Mouse (Mus musculus): ENCODE measurements around the gene Zbtb16. TPM values are rescaled to one million over a fixed set of nuclear protein-coding genes. Genes with fewer than 3 reads are reported as not detected.

The Zbtb16 gene
- polyA plus RNA-seq, 1 experiment: 1.8 TPM

DNA sequence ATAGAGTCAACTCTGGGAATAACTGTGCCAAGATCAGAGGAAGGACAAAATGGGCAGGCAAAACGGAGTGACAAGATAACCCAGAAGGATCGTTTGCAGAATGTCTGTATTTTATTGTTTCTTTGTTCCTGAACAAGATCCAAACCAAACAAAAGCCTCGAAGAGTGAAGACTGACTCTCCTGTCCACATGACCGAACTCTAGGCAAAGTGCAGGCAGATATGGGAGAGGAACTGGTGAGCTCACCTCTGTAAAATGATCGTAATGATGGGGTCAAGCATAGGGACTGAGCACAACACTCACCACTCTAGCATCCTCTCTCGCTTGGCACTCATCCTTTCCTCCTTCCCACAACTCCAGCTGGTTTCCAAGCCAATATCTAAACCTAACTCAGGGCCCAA is 51.1 kb downstream of the Zbtb16 start:
- Histone ChIP-seq H3K36me3 (ENCODE audit: control insufficient read depth, insufficient read depth, low read length) (no peaks in the 10 kb centered on the region), H3K27me3 (ENCODE audit: control insufficient read depth, insufficient read depth, low read length) (no peaks in the 10 kb centered on the region), H3K4me1 (ENCODE audit: control insufficient read depth, insufficient read depth, insufficient read length, low read length) (no peaks in the 10 kb centered on the region), H3K4me3 (ENCODE audit: low read depth, low read length) (no peak overlapping the region), H3K27ac (ENCODE audit: insufficient read depth, low read depth, low read length) (no peak overlapping the region)
- TF ChIP-seq CTCF (IDR thresholded peaks at IDR 0.05; ENCODE audit: extremely low read depth, insufficient read length, insufficient replicate concordance, low read depth, low read length): no peak
- no peak for TF ChIP-seq POLR2A (IDR thresholded peaks at IDR 0.05; ENCODE audit: low read depth, low read length)
- WGBS: 38% methylated on average over 6 of the region's 6 CpGs

DNA sequence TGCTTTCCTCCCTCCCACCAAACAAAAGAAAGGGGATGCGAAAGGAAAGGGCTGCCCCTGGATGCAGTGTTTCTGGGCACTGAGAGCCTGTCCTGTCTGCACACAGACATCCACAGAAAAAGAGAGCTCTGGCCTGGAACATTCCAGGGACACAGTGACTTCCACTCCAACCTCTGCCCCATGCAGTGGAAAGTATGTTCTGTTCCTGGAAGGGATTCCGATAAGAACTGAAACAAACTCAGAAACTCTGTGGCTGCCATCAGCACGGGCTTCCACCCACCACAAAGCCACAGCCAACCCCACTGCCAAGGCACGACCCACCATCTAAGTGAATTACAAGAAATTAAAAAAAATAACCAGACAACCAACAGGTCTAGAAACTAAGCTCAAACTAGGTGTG is 52.7 kb downstream of the Zbtb16 start:
- no peak overlapping the region for H3K27ac ChIP-seq (ENCODE audit: insufficient read depth, low read depth, low read length)
- no peaks in the 10 kb centered on the region for H3K4me1 ChIP-seq (ENCODE audit: control insufficient read depth, insufficient read depth, insufficient read length, low read length)
- H3K27me3 ChIP-seq (ENCODE audit: control insufficient read depth, insufficient read depth, low read length): no peaks in the 10 kb centered on the region
- no peak overlapping the region for H3K4me3 ChIP-seq (ENCODE audit: low read depth, low read length)
- 72% methylated on average over 4 of the region's 4 CpGs for WGBS
- H3K36me3 ChIP-seq (ENCODE audit: control insufficient read depth, insufficient read depth, low read length): no peaks in the 10 kb centered on the region
- TF ChIP-seq CTCF (IDR thresholded peaks at IDR 0.05; ENCODE audit: extremely low read depth, insufficient read length, insufficient replicate concordance, low read depth, low read length): no peak
- TF ChIP-seq POLR2A (IDR thresholded peaks at IDR 0.05; ENCODE audit: low read depth, low read length): no peak

GRCm38 (mm10) chr9:48782284-48783060 is 53.5 kb downstream of the Zbtb16 start:
- Histone ChIP-seq H3K4me3 (ENCODE audit: low read depth, low read length) (no peak overlapping the region), H3K36me3 (ENCODE audit: control insufficient read depth, insufficient read depth, low read length) (no peaks in the 10 kb centered on the region), H3K27ac (ENCODE audit: insufficient read depth, low read depth, low read length) (no peak overlapping the region), H3K4me1 (ENCODE audit: control insufficient read depth, insufficient read depth, insufficient read length, low read length) (no peaks in the 10 kb centered on the region), H3K27me3 (ENCODE audit: control insufficient read depth, insufficient read depth, low read length) (no peaks in the 10 kb centered on the region)
- TF ChIP-seq CTCF (IDR thresholded peaks at IDR 0.05; ENCODE audit: extremely low read depth, insufficient read length, insufficient replicate concordance, low read depth, low read length): no peak
- TF ChIP-seq POLR2A (IDR thresholded peaks at IDR 0.05; ENCODE audit: low read depth, low read length): no peak
- WGBS: 57% methylated on average over 15 of the region's 15 CpGs

GRCm38 (mm10) chr9:48776268-48776667 is 59.8 kb downstream of the Zbtb16 start:
- no peak overlapping the region for H3K4me3 ChIP-seq (ENCODE audit: low read depth, low read length)
- no peaks in the 10 kb centered on the region for H3K27me3 ChIP-seq (ENCODE audit: control insufficient read depth, insufficient read depth, low read length)
- no peaks in the 10 kb centered on the region for H3K4me1 ChIP-seq (ENCODE audit: control insufficient read depth, insufficient read depth, insufficient read length, low read length)
- no peak overlapping the region for H3K27ac ChIP-seq (ENCODE audit: insufficient read depth, low read depth, low read length)
- no peaks in the 10 kb centered on the region for H3K36me3 ChIP-seq (ENCODE audit: control insufficient read depth, insufficient read depth, low read length)
- 85% methylated on average over 7 of the region's 7 CpGs for WGBS
- no peak for TF ChIP-seq CTCF (IDR thresholded peaks at IDR 0.05; ENCODE audit: extremely low read depth, insufficient read length, insufficient replicate concordance, low read depth, low read length)
- no peak for TF ChIP-seq POLR2A (IDR thresholded peaks at IDR 0.05; ENCODE audit: low read depth, low read length)

GRCm38 (mm10) chr9:48775561-48775960 is 60.5 kb downstream of the Zbtb16 start:
- Histone ChIP-seq H3K36me3 (ENCODE audit: control insufficient read depth, insufficient read depth, low read length) (no peaks in the 10 kb centered on the region), H3K27me3 (ENCODE audit: control insufficient read depth, insufficient read depth, low read length) (no peaks in the 10 kb centered on the region), H3K4me3 (ENCODE audit: low read depth, low read length) (no peak overlapping the region), H3K4me1 (ENCODE audit: control insufficient read depth, insufficient read depth, insufficient read length, low read length) (no peaks in the 10 kb centered on the region), H3K27ac (ENCODE audit: insufficient read depth, low read depth, low read length) (no peak overlapping the region)
- TF ChIP-seq POLR2A (IDR thresholded peaks at IDR 0.05; ENCODE audit: low read depth, low read length): no peak
- TF ChIP-seq CTCF (IDR thresholded peaks at IDR 0.05; ENCODE audit: extremely low read depth, insufficient read length, insufficient replicate concordance, low read depth, low read length): no peak
- 48% methylated on average over 2 of the region's 2 CpGs for WGBS

- Histone ChIP-seq H3K27ac (ENCODE audit: insufficient read depth, low read depth, low read length) (no peak overlapping the region), H3K27me3 (ENCODE audit: control insufficient read depth, insufficient read depth, low read length) (no peaks in the 10 kb centered on the region), H3K4me1 (ENCODE audit: control insufficient read depth, insufficient read depth, insufficient read length, low read length) (no peaks in the 10 kb centered on the region), H3K36me3 (ENCODE audit: control insufficient read depth, insufficient read depth, low read length) (no peaks in the 10 kb centered on the region), H3K4me3 (ENCODE audit: low read depth, low read length) (no peak overlapping the region)
- no peak for TF ChIP-seq CTCF (IDR thresholded peaks at IDR 0.05; ENCODE audit: extremely low read depth, insufficient read length, insufficient replicate concordance, low read depth, low read length)
- TF ChIP-seq POLR2A (IDR thresholded peaks at IDR 0.05; ENCODE audit: low read depth, low read length): no peak
- 90% methylated on average over 8 of the region's 8 CpGs for whole genome bisulfite sequencing
Observed at GRCm38 (mm10) chr9:48773710-48774109, 62.3 kb downstream of the Zbtb16 start.

DNA sequence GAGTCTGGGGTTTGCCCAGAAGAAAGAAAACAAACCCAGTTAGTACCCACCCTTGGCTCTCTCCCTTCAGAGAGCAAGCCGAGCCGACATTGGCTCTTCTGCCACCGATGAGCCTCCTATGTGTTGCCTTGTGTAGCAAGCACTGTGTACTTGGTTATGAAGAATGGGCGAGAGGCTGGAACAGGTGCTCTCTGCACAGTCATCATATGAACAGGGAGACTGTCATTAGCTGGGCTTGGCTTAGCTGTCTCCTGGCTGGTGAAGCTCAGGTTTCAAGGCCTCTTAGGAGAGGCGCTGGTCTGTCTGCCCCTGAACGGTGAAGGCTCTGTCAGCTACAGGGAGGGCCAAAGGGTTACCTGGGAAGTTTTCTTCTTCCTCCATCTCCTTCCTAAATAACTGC is 62.9 kb downstream of the Zbtb16 start:
- H3K27me3 ChIP-seq (ENCODE audit: control insufficient read depth, insufficient read depth, low read length): no peaks in the 10 kb centered on the region
- H3K4me3 ChIP-seq (ENCODE audit: low read depth, low read length): no peak overlapping the region
- no peaks in the 10 kb centered on the region for H3K4me1 ChIP-seq (ENCODE audit: control insufficient read depth, insufficient read depth, insufficient read length, low read length)
- TF ChIP-seq CTCF (IDR thresholded peaks at IDR 0.05; ENCODE audit: extremely low read depth, insufficient read length, insufficient replicate concordance, low read depth, low read length) (no peak), POLR2A (IDR thresholded peaks at IDR 0.05; ENCODE audit: low read depth, low read length) (no peak)
- no peaks in the 10 kb centered on the region for H3K36me3 ChIP-seq (ENCODE audit: control insufficient read depth, insufficient read depth, low read length)
- 84% methylated on average over 6 of the region's 6 CpGs for WGBS
- no peak overlapping the region for H3K27ac ChIP-seq (ENCODE audit: insufficient read depth, low read depth, low read length)
